Mouse (Mus musculus) forebrain, embryonic 15.5 days (tissue): Measurements from ENCODE around the gene Gstm3. TPM values are rescaled to one million over a fixed set of nuclear protein-coding genes. Genes with fewer than 3 reads are reported as not detected.
"Not testable (repeated sequence)": the region's sequence is repeated elsewhere in the genome, so short reads cannot be mapped to it uniquely, and the experiment has no call there.

Experiments used
- ATAC-seq: fragments of 200-750 bp; cut with Nextera tagmentation; replicated peaks from 2 replicates; pipeline ENCODE4 v1.8.0; 2017; ENCODE audit warnings: mild to moderate bottlenecking, moderate TSS enrichment, moderate library complexity
- H3K27ac ChIP-seq: fragments of 300-500 bp; sonication (generic); replicated peaks from 2 replicates; pipeline ENCODE4 v1.5.1; 2015; ENCODE audit warnings: mild to moderate bottlenecking, inconsistent platforms
- H3K27me3 ChIP-seq: fragments of 300-500 bp; sonication (generic); 2 replicates; pipeline ENCODE4 v1.6.1; 2015; ENCODE audit warnings: inconsistent platforms
- H3K36me3 ChIP-seq: fragments of 300-500 bp; sonication (generic); 2 replicates; pipeline ENCODE4 v1.6.1; 2015; ENCODE audit warnings: mild to moderate bottlenecking, inconsistent platforms
- H3K4me1 ChIP-seq: fragments of 300-500 bp; sonication (generic); 2 replicates; pipeline ENCODE4 v1.6.1; 2015; ENCODE audit warnings: inconsistent platforms
- H3K4me2 ChIP-seq: fragments of 300-500 bp; sonication (generic); replicated peaks from 2 replicates; pipeline ENCODE4 v1.6.1; 2015; ENCODE audit warnings: mild to moderate bottlenecking, inconsistent platforms
- H3K4me3 ChIP-seq: fragments of 300-500 bp; sonication (generic); 2 replicates; pipeline ENCODE4 v1.5.1; 2015; ENCODE audit warnings: mild to moderate bottlenecking, inconsistent platforms
- H3K9ac ChIP-seq: fragments of 300-500 bp; sonication (generic); replicated peaks from 2 replicates; pipeline ENCODE4 v1.6.1; 2015; ENCODE audit warnings: mild to moderate bottlenecking, inconsistent platforms
- H3K9me3 ChIP-seq: fragments of 300-500 bp; sonication (generic); 2 replicates; pipeline ENCODE4 v1.6.1; 2016; ENCODE audit warnings: inconsistent platforms
- WGBS: fragments of 180-500 bp; shearing (Covaris S2); methylation state at CpG from one replicate; pipeline ENCODE4 v1.1.7; 2015; ENCODE audit warnings: mixed read lengths; 5-methylcytosine and 5-hydroxymethylcytosine counted together
- polyA plus RNA-seq: library from polyadenylated mRNA; unstranded; fragments of >200 nt; fragmentation: Nextera tagmentation; extraction: Ambion mirVana; gene quantifications from 2 replicates; pipeline ENCODE4 v1.2.1, GENCODE M21; 2015

The Gstm3 gene
- polyA plus RNA-seq = not detected in 2 replicates

GRCm38 (mm10) chr3:107968724-107969395 lies at the start of gene Gstm3:
Gstm3 (minus strand) TSS chr3:107969283.
- H3K36me3 ChIP-seq = no peaks in the 10 kb centered on the region
- H3K4me2 ChIP-seq = no peak within 1 kb of the TSS
- H3K4me3 ChIP-seq = no peak within 1 kb of the TSS
- no peak for ATAC-seq
- 76% methylated on average over 13 of the region's 13 CpGs for WGBS
- H3K4me1 ChIP-seq = 0 out of 2 replicates have a peak, but pooled peaks cover 5% of the 10 kb centered on the region
- no peaks in the 10 kb centered on the region for H3K9me3 ChIP-seq
- no peak within 1 kb of the TSS for H3K27ac ChIP-seq
- no peaks in the 10 kb centered on the region for H3K27me3 ChIP-seq
- H3K9ac ChIP-seq = no peak within 1 kb of the TSS

GRCm38 (mm10) chr3:108018190-108018820 lies 49.2 kb upstream of the Gstm3 start:
- Histone ChIP-seq H3K9me3 (no peaks in the 10 kb centered on the region), H3K27me3 (no peaks in the 10 kb centered on the region), H3K27ac (peak overlapping the region; percentile 81), H3K4me2 (peak overlapping the region; percentile 85), H3K9ac (peak overlapping the region; percentile 44; the same call in 1 of the 2 replicates), H3K4me3 (peak overlapping the region; percentile 44), H3K36me3 (no peaks in the 10 kb centered on the region), H3K4me1 (peaks cover 16% of the 10 kb centered on the region)
- 29% methylated on average over 14 of the region's 14 CpGs for WGBS
- no peak for ATAC-seq

GRCm38 (mm10) chr3:108017473-108018189 lies 48.5 kb upstream of the Gstm3 start, which contains the start of gene Gstm1:
Gstm1 (minus strand) TSS chr3:108017973.
- H3K9me3 ChIP-seq = no peaks in the 10 kb centered on the region
- 0% methylated on average over 31 of the region's 31 CpGs for WGBS
- peak; percentile 95 for ATAC-seq

GRCm38 (mm10) chr3:108016468-108016867 lies 47.4 kb upstream of the Gstm3 start:
- WGBS = 91% methylated on average over 5 of the region's 5 CpGs
- H3K36me3 ChIP-seq, H3K27me3 ChIP-seq, H3K4me3 ChIP-seq, H3K9ac ChIP-seq, ATAC-seq, H3K9me3 ChIP-seq, H3K27ac ChIP-seq: not testable (repeated sequence)
- H3K4me1 ChIP-seq = peaks cover 19% of the 10 kb centered on the region
- peak overlapping the region; percentile 85 for H3K4me2 ChIP-seq

More at GRCm38 (mm10) chr3:108017473-108018189, 48.5 kb upstream of the Gstm3 start, which contains the start of gene Gstm1:
- peak within 1 kb of the TSS; percentile 44 for H3K9ac ChIP-seq
- H3K4me3 ChIP-seq = peak within 1 kb of the TSS; percentile 44
- peak within 1 kb of the TSS; percentile 81 for H3K27ac ChIP-seq
- no peaks in the 10 kb centered on the region for H3K27me3 ChIP-seq
- no peaks in the 10 kb centered on the region for H3K36me3 ChIP-seq
- H3K4me1 ChIP-seq = peaks cover 16% of the 10 kb centered on the region
- H3K4me2 ChIP-seq = peak within 1 kb of the TSS; percentile 85

- ATAC-seq = no peak
These were observed 45.9 kb upstream of the Gstm3 start for GRCm38 (mm10) chr3:108014974-108015346.

GRCm38 (mm10) chr3:108014098-108014973 lies 45.3 kb upstream of the Gstm3 start:
- Histone ChIP-seq H3K4me2 (no peak overlapping the region), H3K27ac (no peak overlapping the region), H3K36me3 (no peaks in the 10 kb centered on the region), H3K4me1 (peaks cover 20% of the 10 kb centered on the region), H3K4me3 (no peak overlapping the region), H3K9ac (no peak overlapping the region), H3K27me3 (no peaks in the 10 kb centered on the region), H3K9me3 (no peaks in the 10 kb centered on the region)
- 88% methylated on average over 8 of the region's 8 CpGs for WGBS
- no peak for ATAC-seq

More at GRCm38 (mm10) chr3:108014974-108015346, 45.9 kb upstream of the Gstm3 start:
- no peaks in the 10 kb centered on the region for H3K36me3 ChIP-seq
- H3K27me3 ChIP-seq = no peaks in the 10 kb centered on the region
- no peak overlapping the region for H3K27ac ChIP-seq
- H3K4me1 ChIP-seq = peaks cover 20% of the 10 kb centered on the region
- H3K4me3 ChIP-seq = no peak overlapping the region
- H3K9me3 ChIP-seq = no peaks in the 10 kb centered on the region
- H3K4me2 ChIP-seq = no peak overlapping the region
- H3K9ac ChIP-seq = no peak overlapping the region
- 90% methylated on average over 2 of the region's 2 CpGs for WGBS

- H3K27ac ChIP-seq = no peak overlapping the region
- no peaks in the 10 kb centered on the region for H3K27me3 ChIP-seq
- no peak overlapping the region for H3K4me3 ChIP-seq
- WGBS = 75% methylated on average over 4 of the region's 4 CpGs
- H3K36me3 ChIP-seq = no peaks in the 10 kb centered on the region
- ATAC-seq = no peak
- H3K9me3 ChIP-seq = no peaks in the 10 kb centered on the region
- H3K4me2 ChIP-seq = no peak overlapping the region
- H3K4me1 ChIP-seq = peaks cover 18% of the 10 kb centered on the region
- no peak overlapping the region for H3K9ac ChIP-seq
These were observed 44.3 kb upstream of the Gstm3 start for GRCm38 (mm10) chr3:108013331-108013871.

- Histone ChIP-seq H3K4me2 (no peak overlapping the region), H3K4me3 (no peak overlapping the region), H3K27me3 (no peaks in the 10 kb centered on the region), H3K9me3 (no peaks in the 10 kb centered on the region), H3K4me1 (peaks cover 5% of the 10 kb centered on the region; the same call in 1 of the 2 replicates), H3K9ac (no peak overlapping the region), H3K36me3 (no peaks in the 10 kb centered on the region), H3K27ac (no peak overlapping the region)
- 20% methylated on average over 3 of the region's 3 CpGs for WGBS
- peak; percentile 47; the same call in 1 of the 2 replicates for ATAC-seq
These were observed 42.5 kb upstream of the Gstm3 start for GRCm38 (mm10) chr3:108011558-108011957.

- no peaks in the 10 kb centered on the region for H3K9me3 ChIP-seq
- no peak; the same call in 1 of the 2 replicates for ATAC-seq
These were observed 41.2 kb upstream of the Gstm3 start for GRCm38 (mm10) chr3:108010286-108010685.

GRCm38 (mm10) chr3:108002021-108002420 lies 32.9 kb upstream of the Gstm3 start:
- Histone ChIP-seq H3K4me2 (no peak overlapping the region), H3K27ac (no peak overlapping the region), H3K9me3 (no peaks in the 10 kb centered on the region), H3K9ac (no peak overlapping the region), H3K4me3 (no peak overlapping the region), H3K4me1 (no peaks in the 10 kb centered on the region), H3K27me3 (no peaks in the 10 kb centered on the region), H3K36me3 (no peaks in the 10 kb centered on the region)
- ATAC-seq = no peak
- WGBS = 81% methylated on average over 8 of the region's 8 CpGs

More at GRCm38 (mm10) chr3:108010286-108010685, 41.2 kb upstream of the Gstm3 start:
- Histone ChIP-seq H3K27ac (no peak overlapping the region), H3K9ac (no peak overlapping the region), H3K4me2 (no peak overlapping the region), H3K36me3 (no peaks in the 10 kb centered on the region), H3K27me3 (no peaks in the 10 kb centered on the region), H3K4me1 (peaks cover 4% of the 10 kb centered on the region; the same call in 1 of the 2 replicates), H3K4me3 (no peak overlapping the region)
- 69% methylated on average over 2 of the region's 2 CpGs for WGBS

GRCm38 (mm10) chr3:107999491-107999890 lies 30.4 kb upstream of the Gstm3 start:
- H3K27ac ChIP-seq = no peak overlapping the region
- H3K4me2 ChIP-seq = no peak overlapping the region
- H3K36me3 ChIP-seq = no peaks in the 10 kb centered on the region
- no peak overlapping the region for H3K4me3 ChIP-seq
- no peak for ATAC-seq
- H3K9me3 ChIP-seq = no peaks in the 10 kb centered on the region
- WGBS = 85% methylated on average over 3 of the region's 3 CpGs
- H3K4me1 ChIP-seq = no peaks in the 10 kb centered on the region
- H3K27me3 ChIP-seq = no peaks in the 10 kb centered on the region
- no peak overlapping the region for H3K9ac ChIP-seq
